Mouse (Mus musculus): ENCODE measurements around the gene Ranbp2. TPM values are rescaled to one million over a fixed set of nuclear protein-coding genes. Genes with fewer than 3 reads are reported as not detected.

Gene Ranbp2
- 7.1 and 7.5 TPM in 2 replicates for polyA plus RNA-seq (2012; rRNA removed)

GRCm38 (mm10) chr10:58446384-58447279 is at the start of gene Ranbp2:
Gene Ranbp2 (plus strand): TSS chr10:58446920.
- TF ChIP-seq POLR2A (IDR thresholded peaks at IDR 0.05; ENCODE audit: control insufficient read depth, extremely low read depth, insufficient read depth, low read length, poor library complexity): peak; percentile 90
- TF ChIP-seq CTCF (IDR thresholded peaks at IDR 0.05; ENCODE audit: borderline replicate concordance, control insufficient read depth, extremely low read depth, insufficient read depth, low read length, poor library complexity): peak; percentile 55; the same call in 1 of the 2 replicates
- peak; percentile 97 for DNase-seq
- H3K27ac ChIP-seq (ENCODE audit: control insufficient read depth, insufficient read depth, low read length): peak within 1 kb of the TSS; percentile 80
- H3K36me3 ChIP-seq (ENCODE audit: control insufficient read depth, insufficient read depth, low read length): no peaks in the 10 kb centered on the region
- H3K27me3 ChIP-seq (ENCODE audit: control insufficient read depth, insufficient read depth, low read length): no peaks in the 10 kb centered on the region
- H3K4me1 ChIP-seq (replicated peaks; ENCODE audit: control insufficient read depth, insufficient read depth, low read length): no peaks in the 10 kb centered on the region; the same call in 1 of the 2 replicates
- WGBS: under 1% methylated on average over 83 of the region's 91 CpGs
- H3K4me3 ChIP-seq (ENCODE audit: control insufficient read depth, insufficient read depth, low read length): peak within 1 kb of the TSS; percentile 92

- TF ChIP-seq CTCF (IDR thresholded peaks at IDR 0.05; ENCODE audit: borderline replicate concordance, control insufficient read depth, extremely low read depth, insufficient read depth, low read length, poor library complexity) (no peak), POLR2A (IDR thresholded peaks at IDR 0.05; ENCODE audit: control insufficient read depth, extremely low read depth, insufficient read depth, low read length, poor library complexity) (no peak)
- 96% methylated on average over 8 of the region's 8 CpGs for WGBS
- no peak for DNase-seq
- no peak overlapping the region for H3K4me3 ChIP-seq (ENCODE audit: control insufficient read depth, insufficient read depth, low read length)
- peaks cover 2% of the 10 kb centered on the region; the same call in 1 of the 2 replicates for H3K4me1 ChIP-seq (replicated peaks; ENCODE audit: control insufficient read depth, insufficient read depth, low read length)
- no peaks in the 10 kb centered on the region for H3K27me3 ChIP-seq (ENCODE audit: control insufficient read depth, insufficient read depth, low read length)
- H3K36me3 ChIP-seq (ENCODE audit: control insufficient read depth, insufficient read depth, low read length): peaks cover 34% of the 10 kb centered on the region
- H3K27ac ChIP-seq (ENCODE audit: control insufficient read depth, insufficient read depth, low read length): no peak overlapping the region
Observed at GRCm38 (mm10) chr10:58398941-58399340, 47.8 kb upstream of the Ranbp2 start.

GRCm38 (mm10) chr10:58401838-58402237 is 44.9 kb upstream of the Ranbp2 start:
- no peak for DNase-seq
- no peak overlapping the region for H3K27ac ChIP-seq (ENCODE audit: control insufficient read depth, insufficient read depth, low read length)
- 82% methylated on average over 3 of the region's 3 CpGs for WGBS

GRCm38 (mm10) chr10:58404639-58405038 is 42.1 kb upstream of the Ranbp2 start:
- no peak overlapping the region for H3K27ac ChIP-seq (ENCODE audit: control insufficient read depth, insufficient read depth, low read length)
- no peak for DNase-seq
- no peak overlapping the region for H3K4me3 ChIP-seq (ENCODE audit: control insufficient read depth, insufficient read depth, low read length)

More at GRCm38 (mm10) chr10:58401838-58402237, 44.9 kb upstream of the Ranbp2 start:
- Histone ChIP-seq H3K36me3 (ENCODE audit: control insufficient read depth, insufficient read depth, low read length) (peaks cover 44% of the 10 kb centered on the region), H3K27me3 (ENCODE audit: control insufficient read depth, insufficient read depth, low read length) (no peaks in the 10 kb centered on the region), H3K4me1 (replicated peaks; ENCODE audit: control insufficient read depth, insufficient read depth, low read length) (no peaks in the 10 kb centered on the region), H3K4me3 (ENCODE audit: control insufficient read depth, insufficient read depth, low read length) (no peak overlapping the region)
- TF ChIP-seq POLR2A (IDR thresholded peaks at IDR 0.05; ENCODE audit: control insufficient read depth, extremely low read depth, insufficient read depth, low read length, poor library complexity): no peak
- TF ChIP-seq CTCF (IDR thresholded peaks at IDR 0.05; ENCODE audit: borderline replicate concordance, control insufficient read depth, extremely low read depth, insufficient read depth, low read length, poor library complexity): no peak

GRCm38 (mm10) chr10:58405285-58405948 is 41.3 kb upstream of the Ranbp2 start:
- WGBS: 93% methylated on average over 4 of the region's 4 CpGs
- peaks cover 69% of the 10 kb centered on the region for H3K36me3 ChIP-seq (ENCODE audit: control insufficient read depth, insufficient read depth, low read length)
- H3K27me3 ChIP-seq (ENCODE audit: control insufficient read depth, insufficient read depth, low read length): no peaks in the 10 kb centered on the region
- no peaks in the 10 kb centered on the region for H3K4me1 ChIP-seq (replicated peaks; ENCODE audit: control insufficient read depth, insufficient read depth, low read length)
- H3K4me3 ChIP-seq (ENCODE audit: control insufficient read depth, insufficient read depth, low read length): no peak overlapping the region
- TF ChIP-seq POLR2A (IDR thresholded peaks at IDR 0.05; ENCODE audit: control insufficient read depth, extremely low read depth, insufficient read depth, low read length, poor library complexity) (no peak), CTCF (IDR thresholded peaks at IDR 0.05; ENCODE audit: borderline replicate concordance, control insufficient read depth, extremely low read depth, insufficient read depth, low read length, poor library complexity) (no peak)
- no peak overlapping the region for H3K27ac ChIP-seq (ENCODE audit: control insufficient read depth, insufficient read depth, low read length)
- no peak for DNase-seq

More at GRCm38 (mm10) chr10:58404639-58405038, 42.1 kb upstream of the Ranbp2 start:
- WGBS: 94% methylated on average over 6 of the region's 6 CpGs
- Histone ChIP-seq H3K4me1 (replicated peaks; ENCODE audit: control insufficient read depth, insufficient read depth, low read length) (no peaks in the 10 kb centered on the region), H3K36me3 (ENCODE audit: control insufficient read depth, insufficient read depth, low read length) (peaks cover 64% of the 10 kb centered on the region), H3K27me3 (ENCODE audit: control insufficient read depth, insufficient read depth, low read length) (no peaks in the 10 kb centered on the region)
- no peak for TF ChIP-seq POLR2A (IDR thresholded peaks at IDR 0.05; ENCODE audit: control insufficient read depth, extremely low read depth, insufficient read depth, low read length, poor library complexity)
- no peak for TF ChIP-seq CTCF (IDR thresholded peaks at IDR 0.05; ENCODE audit: borderline replicate concordance, control insufficient read depth, extremely low read depth, insufficient read depth, low read length, poor library complexity)

GRCm38 (mm10) chr10:58405949-58406305 is 40.8 kb upstream of the Ranbp2 start:
- DNase-seq: no peak
- 90% methylated on average over 2 of the region's 2 CpGs for WGBS
- Histone ChIP-seq H3K27ac (ENCODE audit: control insufficient read depth, insufficient read depth, low read length) (no peak overlapping the region), H3K27me3 (ENCODE audit: control insufficient read depth, insufficient read depth, low read length) (no peaks in the 10 kb centered on the region), H3K4me1 (replicated peaks; ENCODE audit: control insufficient read depth, insufficient read depth, low read length) (no peaks in the 10 kb centered on the region), H3K4me3 (ENCODE audit: control insufficient read depth, insufficient read depth, low read length) (no peak overlapping the region), H3K36me3 (ENCODE audit: control insufficient read depth, insufficient read depth, low read length) (peaks cover 68% of the 10 kb centered on the region)
- TF ChIP-seq POLR2A (IDR thresholded peaks at IDR 0.05; ENCODE audit: control insufficient read depth, extremely low read depth, insufficient read depth, low read length, poor library complexity) (no peak), CTCF (IDR thresholded peaks at IDR 0.05; ENCODE audit: borderline replicate concordance, control insufficient read depth, extremely low read depth, insufficient read depth, low read length, poor library complexity) (no peak)
